Mouse (Mus musculus) CH12.LX (cell line): ENCODE results near the gene Vwf. TPM values are rescaled to one million over a fixed set of nuclear protein-coding genes. Genes with fewer than 3 reads are reported as not detected.

Experiments
- DNase-seq: peaks from one replicate; pipeline ENCODE4 v3.0.0-alpha.2; 2013; ENCODE audit errors: extremely low read depth
- H3K27ac ChIP-seq: 2 replicates; pipeline ENCODE4 v1.5.1; 2012; ENCODE audit warnings: low read depth, mild to moderate bottlenecking, control low read depth, moderate library complexity; ENCODE audit not compliant: insufficient read depth
- H3K27me3 ChIP-seq: replicated peaks from 2 replicates; pipeline ENCODE3; 2012; ENCODE audit warnings: inconsistent platforms
- H3K36me3 ChIP-seq, 2 experiments: replicated peaks in 1 of 2; 2 replicates each; pipeline versions ENCODE3 to v1.6.1; 2012; ENCODE audit warnings: inconsistent platforms in 1 of 2, low read length in 1 of 2, mild to moderate bottlenecking in 1 of 2, mixed read lengths in 1 of 2, moderate library complexity in 1 of 2; ENCODE audit not compliant: control insufficient read depth in 1 of 2, insufficient read depth in 1 of 2
- H3K4me1 ChIP-seq, 2 experiments: 2 replicates each; pipeline ENCODE4 v1.6.1; 2012; ENCODE audit warnings: inconsistent platforms in 1 of 2, moderate library complexity in 1 of 2; ENCODE audit not compliant: insufficient read depth in 2 of 2, control insufficient read depth in 1 of 2
- H3K4me2 ChIP-seq: 2 replicates; pipeline ENCODE4 v1.6.1; 2012; ENCODE audit warnings: low read depth, mild to moderate bottlenecking, control low read depth; ENCODE audit not compliant: poor library complexity, insufficient read depth, severe bottlenecking
- H3K4me3 ChIP-seq, 3 experiments: fragments of 150-350 bp in 1 of 3; sonication (generic) in 1 of 3; replicated peaks in 1 of 3; 2 replicates each; pipeline versions ENCODE3 to v1.5.1; 2011 to 2012; ENCODE audit warnings: low read depth in 2 of 3, low read length in 2 of 3, mild to moderate bottlenecking in 2 of 3, moderate library complexity in 2 of 3, control low read depth in 1 of 3, improper control_type of control experiment in 1 of 3, inconsistent platforms in 1 of 3, mixed read lengths in 1 of 3; ENCODE audit not compliant: poor library complexity in 1 of 3
- H3K79me2 ChIP-seq: replicated peaks from 2 replicates; pipeline ENCODE4 v1.6.1; 2012; ENCODE audit warnings: mild to moderate bottlenecking, moderate library complexity; ENCODE audit not compliant: control insufficient read depth, poor library complexity, insufficient read depth, severe bottlenecking; ENCODE audit errors: extremely low read depth
- H3K9ac ChIP-seq: 2 replicates; pipeline ENCODE4 v1.6.1; 2012; ENCODE audit warnings: low read depth, mild to moderate bottlenecking, control low read depth, moderate library complexity; ENCODE audit not compliant: insufficient read depth
- H3K9me3 ChIP-seq: replicated peaks from 2 replicates; pipeline ENCODE3; 2012; ENCODE audit warnings: low read length, inconsistent platforms, mixed read lengths
- POLR2A ChIP-seq: IDR thresholded peaks from 2 replicates; pipeline ENCODE4 v1.6.1; 2011; ENCODE audit warnings: low read depth, mild to moderate bottlenecking, improper control_type of control experiment, low read length
- dilution Hi-C: fragments of 300-500 bp; cut with MboI; formaldehyde crosslinking; loops from 2 replicates; pipeline ENCODE4 v1.14.3; 2020; ENCODE audit warnings: low sequenced_read_pairs; ENCODE audit not compliant: extremely low pct_unique_long_range_greater_than_20kb, extremely low pct_ligation_motif_present
- in situ Hi-C: fragments of 300-500 bp; cut with MboI; formaldehyde crosslinking; loops from 3 replicates; pipeline ENCODE4 v1.14.3; 2019; ENCODE audit warnings: low sequenced_read_pairs, low pct_ligation_motif_present, low pct_unique_long_range_greater_than_20kb, mixed read lengths
- polyA plus RNA-seq: library from polyadenylated mRNA; unstranded; fragments of >175 nt; gene quantifications from 2 replicates; pipeline ENCODE4 v1.2.1, GENCODE M21; 2012; ENCODE audit warnings: low read depth; ENCODE audit not compliant: insufficient read length
- total RNA-seq, 2 experiments: library from RNA; depleted of rRNA; stranded (reverse); fragments of 300-350 nt in 1 of 2; fragments of >200 nt in 1 of 2; gene quantifications; 2 replicates each; pipeline ENCODE4 v1.2.3; 2012 to 2014

The Vwf gene
- total and polyA plus RNA-seq, 3 experiments, result not detected

- dilution Hi-C loops, result no loop called here
- no peak overlapping the region for H3K4me3 ChIP-seq
- H3K4me2 ChIP-seq, result no peak overlapping the region
- H3K79me2 ChIP-seq, result no peaks in the 10 kb centered on the region
- in situ Hi-C loops, result no loop called here
- H3K9ac ChIP-seq, result no peak overlapping the region
- H3K27ac ChIP-seq, result no peak overlapping the region
- peaks cover 0 to 25% of the 10 kb centered on the region in 2 experiments; a peak in 2 of 4 replicates for H3K4me1 ChIP-seq
- no peak for DNase-seq
- H3K27me3 ChIP-seq, result peaks cover 73% of the 10 kb centered on the region
- H3K9me3 ChIP-seq, result peaks cover 4% of the 10 kb centered on the region
- no peaks in the 10 kb centered on the region for H3K36me3 ChIP-seq
- no peak for TF ChIP-seq POLR2A
These were observed 183.5 kb downstream of the Vwf start for GRCm38 (mm10) chr6:125729986-125730535.

Other genes with a start within 250 kb of the Vwf start
- gene Ltbr, start 232.9 kb upstream of the Vwf start, total RNA-seq (2012; rRNA removed), result not detected in 2 replicates
- gene Ltbr, start 232.9 kb upstream of the Vwf start, total RNA-seq (2014; rRNA removed), result not detected in 2 replicates
- gene Ltbr, start 232.9 kb upstream of the Vwf start, polyA plus RNA-seq, result not detected in 2 replicates
- gene Scnn1a, start 226.1 kb upstream of the Vwf start, total RNA-seq (2012; rRNA removed), result not detected in 2 replicates
- gene Scnn1a, start 226.1 kb upstream of the Vwf start, total RNA-seq (2014; rRNA removed), result not detected in 2 replicates
- not detected in 2 replicates for gene Scnn1a, start 226.1 kb upstream of the Vwf start, polyA plus RNA-seq
- gene Tnfrsf1a, start 197.4 kb upstream of the Vwf start, total RNA-seq (2012; rRNA removed), result 0.13 and 0.21 TPM in 2 replicates
- gene Tnfrsf1a, start 197.4 kb upstream of the Vwf start, total RNA-seq (2014; rRNA removed), result not detected in 2 replicates
- gene Tnfrsf1a, start 197.4 kb upstream of the Vwf start, polyA plus RNA-seq, result not detected in 2 replicates
- gene Plekhg6, start 166.0 kb upstream of the Vwf start, total RNA-seq (2012; rRNA removed), result not detected in 2 replicates
- gene Plekhg6, start 166.0 kb upstream of the Vwf start, total RNA-seq (2014; rRNA removed), result not detected in 2 replicates
- gene Plekhg6, start 166.0 kb upstream of the Vwf start, polyA plus RNA-seq, result not detected in 2 replicates
- 20.9 and 21.6 TPM in 2 replicates for gene Cd9, start 52.0 kb upstream of the Vwf start, total RNA-seq (2012; rRNA removed)
- 12.1 and 12.3 TPM in 2 replicates for gene Cd9, start 52.0 kb upstream of the Vwf start, total RNA-seq (2014; rRNA removed)
- 24.4 and 27.5 TPM in 2 replicates for gene Cd9, start 52.0 kb upstream of the Vwf start, polyA plus RNA-seq
- not detected in 2 replicates for gene Ano2, start 143.6 kb downstream of the Vwf start, total RNA-seq (2012; rRNA removed)
- gene Ano2, start 143.6 kb downstream of the Vwf start, total RNA-seq (2014; rRNA removed), result not detected in 2 replicates
- not detected in 2 replicates for gene Ano2, start 143.6 kb downstream of the Vwf start, polyA plus RNA-seq